Mouse (Mus musculus): Measurements from ENCODE around the gene Pou2f2. TPM values are rescaled to one million over a fixed set of nuclear protein-coding genes. Genes with fewer than 3 reads are reported as not detected.
A peak's percentile ranks its signal among the peaks of the same experiment; 100 is the strongest.

Pou2f2 gene
- total RNA-seq (2014; rRNA removed) (3.9 and 4.7 TPM in 2 replicates), polyA plus RNA-seq (2015; fragmentation: Nextera tagmentation; extraction: Ambion mirVana) (14.4 and 20.2 TPM in 2 replicates)

GRCm38 (mm10) chr7:25179606-25180161, at the start of gene Pou2f2:
Pou2f2 (minus strand) TSS chr7:25179726.
- DNase-seq (ENCODE audit: low spot score) (peak; percentile 95), ATAC-seq (peak; percentile 93)
- H3K27me3 ChIP-seq (ENCODE audit: insufficient read depth, low read length): no peaks in the 10 kb centered on the region
- H3K9me3 ChIP-seq (ENCODE audit: low read length): no peaks in the 10 kb centered on the region
- peaks cover 17% of the 10 kb centered on the region for H3K4me1 ChIP-seq (ENCODE audit: insufficient read depth, low read length)
- 1% methylated on average over 45 of the region's 56 CpGs for WGBS
- peak; percentile 37 for TF ChIP-seq CTCF (IDR thresholded peaks at IDR 0.05; ENCODE audit: low read depth)
- H3K36me3 ChIP-seq (ENCODE audit: insufficient read depth, low read length): no peaks in the 10 kb centered on the region
- peak within 1 kb of the TSS; percentile 82 for H3K9ac ChIP-seq (replicated peaks; ENCODE audit: low read length)
- peak within 1 kb of the TSS; percentile 76 for H3K4me2 ChIP-seq (ENCODE audit: low read depth, low read length)
- H3K27ac ChIP-seq: peak within 1 kb of the TSS; percentile 93
- peak within 1 kb of the TSS; percentile 74 for H3K4me3 ChIP-seq (ENCODE audit: low read length)

- no peaks in the 10 kb centered on the region for H3K27me3 ChIP-seq (ENCODE audit: insufficient read depth, low read length)
- H3K36me3 ChIP-seq (ENCODE audit: insufficient read depth, low read length): peaks cover 78% of the 10 kb centered on the region
- WGBS: 100% methylated on average over 1 of the region's 1 CpGs
- no peaks in the 10 kb centered on the region for H3K9me3 ChIP-seq (ENCODE audit: low read length)
- H3K27ac ChIP-seq: no peak overlapping the region
- H3K4me3 ChIP-seq (ENCODE audit: low read length): no peak overlapping the region
- no peak for TF ChIP-seq CTCF (IDR thresholded peaks at IDR 0.05; ENCODE audit: low read depth)
- no peaks in the 10 kb centered on the region for H3K4me1 ChIP-seq (ENCODE audit: insufficient read depth, low read length)
- H3K4me2 ChIP-seq (ENCODE audit: low read depth, low read length): no peak overlapping the region
- ATAC-seq: no peak
- no peak for DNase-seq (ENCODE audit: low spot score)
- H3K9ac ChIP-seq (replicated peaks; ENCODE audit: low read length): no peak overlapping the region
These were observed 48.2 kb upstream of the Pou2f2 start for GRCm38 (mm10) chr7:25227523-25228300.

- no peak overlapping the region for H3K27ac ChIP-seq
- WGBS: 86% methylated on average over 10 of the region's 10 CpGs
- peak overlapping the region; percentile 78 for H3K4me2 ChIP-seq (ENCODE audit: low read depth, low read length)
- peaks cover 31% of the 10 kb centered on the region for H3K36me3 ChIP-seq (ENCODE audit: insufficient read depth, low read length)
- no peaks in the 10 kb centered on the region for H3K9me3 ChIP-seq (ENCODE audit: low read length)
- no peak for DNase-seq (ENCODE audit: low spot score)
- ATAC-seq: no peak
- peak overlapping the region; percentile 65; the same call in 1 of the 2 replicates for H3K9ac ChIP-seq (replicated peaks; ENCODE audit: low read length)
- peak overlapping the region; percentile 61; the same call in 1 of the 2 replicates for H3K4me3 ChIP-seq (ENCODE audit: low read length)
- H3K27me3 ChIP-seq (ENCODE audit: insufficient read depth, low read length): no peaks in the 10 kb centered on the region
- no peak for TF ChIP-seq CTCF (IDR thresholded peaks at IDR 0.05; ENCODE audit: low read depth)
- peaks cover 17% of the 10 kb centered on the region for H3K4me1 ChIP-seq (ENCODE audit: insufficient read depth, low read length)
These were observed 42.9 kb upstream of the Pou2f2 start for GRCm38 (mm10) chr7:25222275-25222967.

DNA sequence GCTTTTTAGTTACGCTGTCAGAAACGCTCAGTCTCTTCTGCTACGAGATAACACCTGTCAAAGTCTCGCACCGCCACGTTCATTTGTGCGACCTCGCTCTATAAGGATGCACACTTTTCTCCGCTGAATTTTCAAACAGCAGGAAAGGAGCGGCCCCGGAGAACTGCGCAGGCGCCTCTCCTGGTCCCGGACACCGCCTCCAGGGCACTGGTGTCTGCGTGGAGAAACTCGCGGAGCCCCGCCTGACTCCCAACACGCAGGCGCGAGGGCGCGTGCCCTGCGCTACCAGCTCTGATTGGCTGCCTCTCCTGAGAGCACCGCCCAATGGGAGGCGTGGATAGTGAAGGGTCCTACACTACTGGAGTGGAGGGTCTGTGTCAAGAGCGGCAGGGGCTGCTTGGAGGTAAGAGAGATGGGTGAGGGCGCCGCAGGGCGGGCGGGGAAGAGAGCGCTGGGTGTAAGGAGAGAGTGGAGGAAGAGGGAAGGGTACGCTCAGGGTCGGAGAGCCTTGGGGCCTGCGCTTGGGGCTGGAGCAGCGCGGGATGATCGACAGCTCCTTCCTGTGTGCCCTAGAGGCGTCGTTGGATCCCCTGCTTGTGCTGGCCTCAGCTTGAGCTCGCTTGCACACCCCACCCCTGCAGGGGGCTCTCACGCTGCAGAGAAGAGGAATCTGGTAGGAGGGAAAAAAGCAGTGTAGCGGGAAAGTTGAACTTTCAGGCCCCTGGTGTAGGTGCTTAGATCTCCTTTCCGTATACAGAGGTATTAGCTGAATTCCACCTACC, 41.8 kb upstream of the Pou2f2 start, which contains the start of gene Zfp526:
TSS of gene Zfp526 (plus strand) at position 324 of the 782 bp plus-strand sequence.
- peak within 1 kb of the TSS; percentile 79 for H3K9ac ChIP-seq (replicated peaks; ENCODE audit: low read length)
- peak within 1 kb of the TSS; percentile 84 for H3K27ac ChIP-seq
- WGBS: under 1% methylated on average over 37 of the region's 45 CpGs
- H3K27me3 ChIP-seq (ENCODE audit: insufficient read depth, low read length): no peaks in the 10 kb centered on the region
- peaks cover 17% of the 10 kb centered on the region for H3K4me1 ChIP-seq (ENCODE audit: insufficient read depth, low read length)
- no peaks in the 10 kb centered on the region for H3K9me3 ChIP-seq (ENCODE audit: low read length)
- TF ChIP-seq CTCF (IDR thresholded peaks at IDR 0.05; ENCODE audit: low read depth): peak; percentile 47
- peak within 1 kb of the TSS; percentile 78 for H3K4me2 ChIP-seq (ENCODE audit: low read depth, low read length)
- peak; percentile 99 for DNase-seq (ENCODE audit: low spot score)
- ATAC-seq: peak; percentile 96
- H3K36me3 ChIP-seq (ENCODE audit: insufficient read depth, low read length): peaks cover 20% of the 10 kb centered on the region; the same call in 1 of the 2 replicates
- H3K4me3 ChIP-seq (ENCODE audit: low read length): peak within 1 kb of the TSS; percentile 61

DNA sequence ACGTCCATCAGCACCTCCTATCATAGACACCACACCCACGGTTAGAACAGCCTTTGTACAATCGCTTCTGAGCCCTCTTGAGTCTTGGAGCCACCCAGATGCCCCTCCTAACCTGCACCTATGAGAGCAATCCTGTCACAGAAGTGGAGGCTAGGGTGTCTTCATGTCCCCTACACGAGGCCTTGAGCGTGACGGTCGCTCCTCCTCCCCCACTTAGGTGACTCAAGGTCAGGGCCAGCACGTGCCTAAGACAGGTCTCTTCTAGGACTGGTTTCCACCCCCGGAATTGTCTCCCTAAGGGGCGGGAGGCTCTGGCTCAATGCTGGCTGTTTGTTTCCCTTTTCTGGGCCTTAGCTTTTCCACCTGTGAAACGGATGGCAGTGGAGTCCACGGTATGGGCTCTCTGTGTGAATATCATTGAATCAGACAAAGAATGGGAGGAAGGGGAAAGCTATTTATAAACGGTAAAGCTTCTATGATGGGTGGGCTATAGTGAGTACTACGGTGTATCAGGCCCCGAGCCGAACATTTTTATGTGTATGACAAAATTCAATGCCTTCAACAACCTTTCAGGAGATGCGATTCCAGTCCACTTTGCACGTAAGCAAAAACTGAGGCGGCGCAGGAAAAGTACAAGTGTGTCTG, 41.1 kb upstream of the Pou2f2 start, which contains the start of gene Dedd2:
TSS of gene Dedd2 (minus strand) at position 159 of the 645 bp plus-strand sequence.
- 8% methylated on average over 20 of the region's 20 CpGs for WGBS
- Histone ChIP-seq H3K9ac (replicated peaks; ENCODE audit: low read length) (peak within 1 kb of the TSS; percentile 79), H3K4me2 (ENCODE audit: low read depth, low read length) (peak within 1 kb of the TSS; percentile 78), H3K27ac (peak within 1 kb of the TSS; percentile 84), H3K9me3 (ENCODE audit: low read length) (no peaks in the 10 kb centered on the region), H3K4me3 (ENCODE audit: low read length) (peak within 1 kb of the TSS; percentile 61), H3K27me3 (ENCODE audit: insufficient read depth, low read length) (no peaks in the 10 kb centered on the region), H3K36me3 (ENCODE audit: insufficient read depth, low read length) (peaks cover 13% of the 10 kb centered on the region; the same call in 1 of the 2 replicates), H3K4me1 (ENCODE audit: insufficient read depth, low read length) (peaks cover 17% of the 10 kb centered on the region)
- no peak for TF ChIP-seq CTCF (IDR thresholded peaks at IDR 0.05; ENCODE audit: low read depth)
- ATAC-seq: no peak
- DNase-seq (ENCODE audit: low spot score): no peak
